Comparison of ENCODE assay signal across 13 mouse cellular contexts in the genomic region with DNA sequence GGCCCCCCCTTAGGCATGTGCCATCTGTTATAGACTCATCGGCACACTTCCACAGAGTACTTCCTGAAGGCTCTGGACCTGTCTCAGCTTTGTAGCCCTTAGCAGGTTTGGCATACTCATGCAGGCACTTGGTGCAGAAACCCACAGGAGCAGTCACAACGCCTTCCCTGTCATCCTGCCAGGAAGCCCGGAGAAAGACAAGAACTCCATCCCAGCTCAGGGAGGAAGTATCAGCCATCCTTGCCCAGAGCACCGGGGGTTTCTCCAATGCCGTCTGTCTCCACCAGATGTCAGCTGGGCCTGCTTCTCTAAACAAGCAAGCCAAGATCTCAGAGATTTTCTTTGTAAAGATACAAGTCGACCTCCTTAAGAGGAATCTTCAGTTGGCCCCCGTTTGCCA. TPM values are rescaled to one million over a fixed set of nuclear protein-coding genes. Genes with fewer than 3 reads are reported as not detected.
A peak's percentile ranks its signal among the peaks of the same experiment; 100 is the strongest.
DNase-seq lines count a peak whose midpoint lies in the region; TF ChIP-seq lines count a peak whose summit lies in the region.
"Had no signal": no experiment of that assay in that cellular context is flagged by ENCODE, and none has a peak within 500 bp of the region (broad histone marks: within the 10 kb centered on the region; RNA-seq: fewer than 3 reads in every experiment).

No protein-coding gene starts in this region.

- TF ChIP-seq CTCF in layer of hippocampus, adult 2 months (conservative IDR thresholded peaks at IDR 0.05): peak; percentile 41

- DNase-seq in embryo, embryonic 10.5 days (ENCODE audit: low spot score): peak; percentile 29
- no peak for DNase-seq in embryo, embryonic 11 days
- no peak for DNase-seq in layer of hippocampus, adult 2 months (ENCODE audit: low spot score in 2 of 2)
- no peak for DNase-seq in layer of hippocampus, adult 11-12 months (ENCODE audit: low spot score)
- peak; percentile 48 for DNase-seq in right cerebral cortex, postnatal 4 days
- DNase-seq in right cerebral cortex, postnatal 36 days (ENCODE audit: low spot score in 2 of 2): no peak
- DNase-seq in adrenal gland, adult 18-20 months (ENCODE audit: low spot score in 2 of 2): no peak
- no peak for DNase-seq in ovary, postnatal 10 days (ENCODE audit: low spot score)
- DNase-seq: B cell, adult 2 months; thymus, postnatal 36 days had no signal

- H3K4me3 ChIP-seq in layer of hippocampus, adult 2 months: no peak overlapping the region
- H3K4me3 ChIP-seq: embryonic facial prominence, embryonic 15.5 days; heart, embryonic 12.5 days had no signal

- H3K27ac ChIP-seq in layer of hippocampus, adult 2 months: no peak overlapping the region
- H3K27ac ChIP-seq: embryonic facial prominence, embryonic 15.5 days had no signal

RNA-seq across cellular contexts. Expression of a gene that starts 38.5 kb away (rescaled TPM):
- 10 to 100 TPM; 38.9 to 40.3 TPM for total RNA-seq in layer of hippocampus, adult 2 months (2021)
- total RNA-seq in adrenal gland, adult 18-20 months (2021): 100 to 1,000 TPM; 107 to 121 TPM
- total RNA-seq: neutrophil, adult 5-6 weeks had no signal

Comparison
In these comparisons a context has a peak if more than half of its experiments do, and no peak if none do; other contexts are left out.
1. DNase-seq: peak in embryo, embryonic 10.5 days (single experiment) and right cerebral cortex, postnatal 4 days (single experiment); none in embryo, embryonic 11 days (single experiment), layer of hippocampus, adult 2 months (0 of 2), layer of hippocampus, adult 11-12 months (single experiment), right cerebral cortex, postnatal 36 days (0 of 2), adrenal gland, adult 18-20 months (0 of 2) and ovary, postnatal 10 days (single experiment).